Mouse (Mus musculus) brain, embryonic 18.5 days (tissue): ENCODE data around the gene Tenm4.

Experiments used
- DNase-seq: peaks from one replicate; pipeline ENCODE4 v3.0.0-alpha.2; 2012; ENCODE audit warnings: low read depth, low spot score

Gene Tenm4

DNA sequence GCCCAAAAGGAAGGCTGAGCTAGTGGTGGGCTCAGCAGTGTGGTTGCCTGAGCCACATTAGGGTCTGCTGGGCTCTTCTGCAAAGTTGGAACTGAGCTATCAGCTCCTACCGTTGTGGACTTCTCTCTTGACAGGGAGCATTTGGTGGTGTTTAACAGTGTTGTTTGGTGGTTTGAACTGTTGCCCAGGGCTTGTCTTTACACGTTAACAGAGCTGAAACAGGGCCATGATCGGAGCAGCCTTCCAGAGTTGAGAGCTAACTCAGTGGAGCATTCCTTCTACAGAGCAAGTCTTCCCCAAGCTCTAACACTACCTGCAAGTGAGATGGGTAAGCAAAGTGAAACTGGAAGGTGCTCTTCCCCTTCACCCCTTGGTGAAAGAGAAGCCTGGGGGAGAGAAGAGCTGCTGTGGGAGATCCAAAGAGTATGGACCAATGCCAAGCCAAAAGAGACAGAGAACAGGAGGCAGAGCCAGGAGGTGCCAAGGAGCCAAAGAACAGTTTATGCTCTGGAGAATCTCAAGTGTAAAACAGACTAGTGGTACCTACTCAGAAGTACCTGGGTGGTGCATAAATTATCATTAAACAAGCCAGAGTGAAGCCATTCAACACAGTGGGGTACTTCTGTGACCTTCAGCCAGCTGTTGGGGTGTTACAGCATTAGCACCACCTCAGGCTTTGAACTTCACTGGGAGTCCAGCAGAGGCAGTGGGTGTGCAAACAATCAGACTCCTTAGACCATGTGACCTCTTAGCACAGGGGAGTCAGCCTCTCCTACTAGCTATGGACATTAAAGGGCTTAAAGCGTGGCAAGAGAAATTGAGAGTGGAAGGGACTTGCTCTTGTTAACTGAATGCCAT lies 71.5 kb downstream of the Tenm4 start:
- no peak for DNase-seq

DNA sequence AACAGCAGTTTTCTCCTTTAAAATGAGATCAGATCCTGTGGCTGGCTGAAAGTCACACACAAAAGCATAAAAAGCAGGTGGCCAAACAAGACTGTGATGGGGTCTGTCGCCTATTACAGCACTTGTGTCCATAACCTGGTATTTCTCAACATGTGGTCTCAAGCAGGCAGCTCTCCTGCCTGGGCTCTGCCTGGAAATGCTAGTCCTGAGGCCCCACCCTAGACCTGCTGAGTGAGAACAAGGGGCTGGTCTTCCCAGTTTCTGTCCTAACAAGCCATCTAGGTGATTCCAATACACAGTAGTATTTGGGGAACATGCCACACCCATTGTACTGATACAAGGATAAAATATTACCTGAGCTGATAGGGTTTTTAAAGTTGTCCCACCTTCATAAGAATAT lies 73.8 kb downstream of the Tenm4 start:
- DNase-seq: no peak

GRCm38 (mm10) chr7:96259630-96260029 lies 88.6 kb downstream of the Tenm4 start:
- no peak for DNase-seq

DNA sequence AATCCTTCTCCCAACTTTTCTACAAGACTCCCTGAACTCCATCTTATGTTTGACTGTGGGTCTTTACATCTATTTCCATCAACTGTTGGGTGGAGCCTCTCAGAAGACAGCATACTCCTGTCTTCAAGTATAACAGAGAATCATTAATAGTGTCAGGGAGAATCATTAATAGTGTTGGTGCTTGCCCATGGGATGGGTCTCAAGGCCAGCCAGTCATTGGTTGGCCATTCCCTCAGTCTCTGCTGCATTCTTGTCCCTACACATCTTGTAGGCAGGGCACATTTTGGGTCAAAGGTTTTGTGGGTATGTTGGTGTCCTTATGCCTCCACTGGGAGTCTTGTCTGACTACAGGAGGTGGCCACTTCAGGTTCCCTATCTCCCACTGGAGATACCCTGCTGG lies 91.1 kb downstream of the Tenm4 start:
- DNase-seq: no peak

GRCm38 (mm10) chr7:96265941-96266340 lies 94.9 kb downstream of the Tenm4 start:
- DNase-seq: no peak

- peak; percentile 14 for DNase-seq
Observed at GRCm38 (mm10) chr7:96267266-96267665, 96.2 kb downstream of the Tenm4 start.

- no peak for DNase-seq
Observed at GRCm38 (mm10) chr7:96270684-96271083, 99.6 kb downstream of the Tenm4 start.

- DNase-seq: no peak
Observed at GRCm38 (mm10) chr7:96272068-96272467, 101.0 kb downstream of the Tenm4 start.

- no peak for DNase-seq
Observed at GRCm38 (mm10) chr7:96274486-96274885, 103.4 kb downstream of the Tenm4 start.

DNA sequence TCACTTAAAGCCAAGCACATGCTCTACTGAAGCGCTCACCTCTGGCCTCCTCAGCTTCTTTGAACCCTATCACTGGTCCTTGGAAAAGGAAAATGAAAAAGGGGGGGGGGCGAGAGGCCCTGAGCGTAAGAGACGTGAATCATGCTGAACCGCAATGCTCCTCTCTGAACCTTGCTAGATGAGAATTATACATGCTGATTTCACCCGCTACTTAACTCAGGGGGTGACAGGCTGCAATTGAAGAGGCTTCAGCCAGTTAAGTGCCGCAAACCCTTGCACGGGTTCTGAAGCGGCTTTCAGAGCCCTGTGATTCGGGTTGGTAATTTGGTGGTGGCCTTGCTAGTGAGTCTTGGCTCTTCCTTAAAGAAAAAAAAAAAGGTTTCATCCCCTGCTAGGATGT lies 106.5 kb downstream of the Tenm4 start:
- peak; percentile 18 for DNase-seq

- no peak for DNase-seq
Observed at GRCm38 (mm10) chr7:96278378-96278777, 107.3 kb downstream of the Tenm4 start.

- DNase-seq: no peak
Observed at GRCm38 (mm10) chr7:96280795-96281194, 109.7 kb downstream of the Tenm4 start.

- peak; percentile 64 for DNase-seq
Observed at GRCm38 (mm10) chr7:96290576-96290975, 119.5 kb downstream of the Tenm4 start.

DNA sequence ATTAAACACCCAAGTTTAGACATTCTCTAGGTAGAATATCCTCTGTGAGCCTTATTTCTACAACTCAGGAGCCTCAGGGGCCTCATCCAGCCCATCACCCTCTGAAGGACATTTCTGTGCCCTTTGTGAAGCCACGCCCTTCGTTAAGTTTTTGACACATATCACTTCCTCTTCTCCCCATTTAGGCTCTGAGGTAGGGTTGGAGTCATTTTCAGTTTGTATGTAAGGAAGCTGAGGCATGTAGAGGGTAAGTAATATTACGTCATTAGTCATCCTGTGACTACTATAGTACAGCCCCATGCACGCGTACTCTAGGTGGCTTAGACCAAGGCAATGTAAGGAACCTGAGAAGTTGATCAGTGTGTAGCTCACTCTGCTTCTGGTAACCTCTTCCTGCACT lies 124.9 kb downstream of the Tenm4 start:
- DNase-seq: no peak

DNA sequence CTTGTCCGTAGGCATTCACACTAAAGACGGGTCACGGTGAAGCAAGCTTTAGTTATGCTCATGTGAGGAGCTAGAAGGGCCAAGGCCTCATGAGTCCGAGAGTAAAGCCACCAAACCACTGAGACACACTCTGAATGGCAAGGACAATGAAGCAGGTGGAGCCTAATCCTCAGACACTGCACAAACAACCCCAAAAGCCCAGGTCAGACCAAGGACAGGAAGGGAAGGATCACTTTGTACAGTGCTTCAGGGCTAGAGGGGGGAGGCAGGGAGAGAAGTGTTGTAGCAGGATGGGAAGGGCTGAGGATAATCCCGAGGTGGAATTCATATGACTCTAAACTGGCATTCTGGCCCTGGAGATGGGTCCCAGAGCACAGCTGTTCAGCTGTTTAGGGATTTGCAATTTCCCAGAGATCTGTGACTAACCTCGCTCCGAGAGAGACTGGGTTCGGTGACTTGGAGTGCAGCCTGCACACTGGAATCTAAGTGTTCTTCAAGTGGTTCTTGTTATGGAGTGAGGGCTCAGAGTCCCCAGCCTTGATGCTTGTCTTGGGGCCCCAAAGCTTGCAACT lies 129.9 kb downstream of the Tenm4 start:
- no peak for DNase-seq

DNA sequence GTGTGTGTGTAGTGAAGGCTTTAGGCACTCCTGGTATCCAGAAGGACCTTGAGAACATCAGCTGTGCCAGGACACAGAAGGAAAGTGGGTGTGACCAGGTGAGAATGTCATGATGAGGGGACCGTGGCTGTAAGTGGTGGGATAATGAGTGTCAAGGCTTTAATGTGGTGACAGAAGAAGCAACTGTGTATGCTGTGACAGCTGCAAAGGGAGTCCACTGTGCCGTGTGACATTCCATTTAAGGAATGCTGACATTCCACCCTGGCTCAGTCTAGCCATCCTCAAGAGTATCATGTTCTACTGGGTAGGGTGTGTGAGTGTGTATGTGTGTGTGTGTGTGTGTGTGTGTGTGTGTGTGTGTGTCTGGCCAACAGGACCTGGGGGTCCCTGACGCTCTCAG lies 130.8 kb downstream of the Tenm4 start:
- DNase-seq: no peak

GRCm38 (mm10) chr7:96303963-96304362 lies 132.9 kb downstream of the Tenm4 start:
- no peak for DNase-seq

- no peak for DNase-seq
Observed at GRCm38 (mm10) chr7:96305382-96305935, 134.4 kb downstream of the Tenm4 start.

DNA sequence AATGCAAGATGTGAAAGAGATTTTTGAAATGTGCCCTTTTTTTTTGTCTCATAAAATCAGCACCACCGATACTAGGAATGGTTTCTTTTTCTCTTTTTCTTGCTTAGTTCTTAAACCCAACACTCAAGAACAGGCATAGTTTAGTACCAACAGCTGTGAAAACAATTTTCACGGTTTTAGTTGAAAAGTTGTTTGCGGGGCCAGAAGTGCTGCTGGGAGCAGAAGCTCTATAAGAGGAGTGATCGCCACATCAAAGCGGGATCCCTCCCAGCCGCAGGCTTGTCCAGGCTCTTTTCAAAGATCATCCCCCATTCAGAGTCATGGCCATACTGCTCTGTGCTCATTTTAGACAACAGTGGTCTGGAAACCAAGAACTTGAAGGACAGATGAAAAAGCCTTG lies 137.1 kb downstream of the Tenm4 start:
- DNase-seq: no peak

DNA sequence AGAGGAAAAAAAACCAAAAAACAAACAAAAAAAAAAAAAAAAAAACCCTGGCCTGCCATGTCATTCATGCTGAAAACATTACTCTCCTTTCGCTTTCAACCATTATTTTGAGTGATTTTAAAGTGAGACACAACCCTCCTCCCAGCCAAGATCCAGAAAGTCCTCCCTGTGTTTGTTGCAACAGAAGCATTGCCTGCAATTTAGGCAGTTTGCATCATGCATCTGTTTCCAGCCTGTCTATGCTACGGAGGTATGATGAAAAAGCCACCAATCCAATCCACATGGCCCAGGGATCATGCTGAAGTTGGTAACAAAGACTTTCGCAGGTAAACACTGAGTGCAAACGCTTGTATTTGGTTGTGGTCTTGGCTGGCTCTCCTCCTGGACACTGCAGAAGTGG lies 158.3 kb downstream of the Tenm4 start:
- DNase-seq: no peak

DNA sequence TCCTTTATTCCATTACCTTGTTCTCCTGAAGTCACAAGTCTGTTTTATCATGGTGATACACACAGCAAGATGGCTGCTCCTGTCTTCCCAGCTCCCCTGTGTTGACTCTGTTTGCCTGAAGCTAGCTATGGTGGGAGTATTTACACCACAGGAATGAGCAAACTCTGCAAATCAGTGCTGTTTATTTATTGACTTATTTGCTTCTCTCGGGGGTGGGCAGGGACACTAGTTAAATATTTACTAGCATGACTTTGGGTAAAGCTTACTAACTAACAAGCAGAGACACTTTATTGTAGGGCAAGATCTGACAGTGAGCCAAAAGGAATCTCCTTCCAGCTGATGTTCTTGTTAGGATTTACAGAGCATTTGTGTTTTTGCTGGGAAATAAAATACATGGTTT lies 160.1 kb downstream of the Tenm4 start:
- DNase-seq: no peak

DNA sequence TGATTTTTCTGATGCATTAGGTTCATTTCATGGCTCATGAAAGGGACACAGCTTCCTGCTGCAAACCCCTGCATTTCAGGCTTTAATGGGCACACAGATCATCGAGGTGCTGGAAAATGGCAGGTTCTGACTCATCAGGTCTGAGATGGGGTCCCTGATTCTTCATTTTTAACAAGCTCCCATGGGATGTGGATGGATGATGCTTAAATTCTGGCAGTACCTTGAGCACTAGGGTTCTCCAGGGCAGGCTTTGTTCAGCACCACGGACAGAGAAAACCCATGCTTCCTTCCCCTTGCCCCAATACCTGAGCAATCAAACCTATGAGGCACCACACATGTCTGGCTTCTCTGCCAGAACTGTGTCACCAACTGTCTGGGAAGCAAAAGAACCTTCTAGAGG lies 163.3 kb downstream of the Tenm4 start:
- DNase-seq: no peak

- DNase-seq: no peak
Observed at GRCm38 (mm10) chr7:96336376-96336775, 165.3 kb downstream of the Tenm4 start.
